Mouse (Mus musculus): ENCODE data around the gene Krt16. TPM values are rescaled to one million over a fixed set of nuclear protein-coding genes. Genes with fewer than 3 reads are reported as not detected.

The Krt16 gene
- polyA plus RNA-seq (2014; fragmentation: Illumina TruSeq; extraction: RNeasy Lipid Tissue Mini Kit (QIAGEN cat#74804)) = not detected

GRCm38 (mm10) chr11:100248852-100249465, at the start of gene Krt16:
Krt16 (minus strand) TSS chr11:100248902.

GRCm38 (mm10) chr11:100269821-100270332, 21.2 kb upstream of the Krt16 start, which contains the start of gene Krt42:
Krt42 (minus strand) TSS chr11:100269871.

GRCm38 (mm10) chr11:100260514-100261234, 12.0 kb upstream of the Krt16 start, which contains the start of gene Krt17:
Krt17 (minus strand) TSS chr11:100261029.

DNA sequence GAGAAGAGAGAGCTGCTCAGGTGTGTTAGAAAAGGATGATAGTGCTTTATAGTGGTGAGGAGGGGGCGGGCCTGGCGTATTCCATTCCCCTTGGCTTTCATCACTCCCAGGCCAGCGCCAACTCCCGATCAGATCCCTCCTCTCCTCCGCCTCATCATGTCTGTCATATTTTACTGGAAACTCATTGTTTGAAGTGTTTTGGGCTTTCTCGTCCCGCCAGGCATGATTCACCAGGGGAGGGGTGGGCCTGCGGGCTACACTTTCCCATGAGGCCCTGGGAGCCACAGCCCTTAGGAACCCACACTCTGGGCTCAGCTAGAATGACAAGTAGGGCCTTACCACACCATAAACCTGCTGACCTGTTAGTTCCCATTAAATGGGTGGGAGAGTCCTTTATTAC, 41.2 kb downstream of the Krt16 start, which contains the start of gene Krt14:
Gene Krt14, minus strand, starts transcription at position 51 of the 400 bp plus-strand sequence.

Other genes with a start within 250 kb of the Krt16 start
- gene Krt33a, start 232.7 kb downstream of the Krt16 start, polyA plus RNA-seq (2014; fragmentation: Illumina TruSeq; extraction: RNeasy Lipid Tissue Mini Kit (QIAGEN cat#74804)) = not detected
- gene Krt33b, start 219.0 kb downstream of the Krt16 start, polyA plus RNA-seq (2014; fragmentation: Illumina TruSeq; extraction: RNeasy Lipid Tissue Mini Kit (QIAGEN cat#74804)) = not detected
- not detected for gene Krt34, start 207.3 kb downstream of the Krt16 start, polyA plus RNA-seq (2014; fragmentation: Illumina TruSeq; extraction: RNeasy Lipid Tissue Mini Kit (QIAGEN cat#74804))
- not detected for gene Krt31, start 198.4 kb downstream of the Krt16 start, polyA plus RNA-seq (2014; fragmentation: Illumina TruSeq; extraction: RNeasy Lipid Tissue Mini Kit (QIAGEN cat#74804))
- not detected for gene Krt32, start 160.7 kb downstream of the Krt16 start, polyA plus RNA-seq (2014; fragmentation: Illumina TruSeq; extraction: RNeasy Lipid Tissue Mini Kit (QIAGEN cat#74804))
- not detected for gene Krt35, start 152.7 kb downstream of the Krt16 start, polyA plus RNA-seq (2014; fragmentation: Illumina TruSeq; extraction: RNeasy Lipid Tissue Mini Kit (QIAGEN cat#74804))
- gene Krt36, start 143.3 kb downstream of the Krt16 start, polyA plus RNA-seq (2014; fragmentation: Illumina TruSeq; extraction: RNeasy Lipid Tissue Mini Kit (QIAGEN cat#74804)) = not detected
- not detected for gene Krt13, start 127.3 kb downstream of the Krt16 start, polyA plus RNA-seq (2014; fragmentation: Illumina TruSeq; extraction: RNeasy Lipid Tissue Mini Kit (QIAGEN cat#74804))
- not detected for gene Krt15, start 113.0 kb downstream of the Krt16 start, polyA plus RNA-seq (2014; fragmentation: Illumina TruSeq; extraction: RNeasy Lipid Tissue Mini Kit (QIAGEN cat#74804))
- 5.7 TPM for gene Krt19, start 100.2 kb downstream of the Krt16 start, polyA plus RNA-seq (2014; fragmentation: Illumina TruSeq; extraction: RNeasy Lipid Tissue Mini Kit (QIAGEN cat#74804))
- not detected for gene Krt9, start 55.7 kb downstream of the Krt16 start, polyA plus RNA-seq (2014; fragmentation: Illumina TruSeq; extraction: RNeasy Lipid Tissue Mini Kit (QIAGEN cat#74804))
- gene Krt14, start 41.4 kb downstream of the Krt16 start, polyA plus RNA-seq (2014; fragmentation: Illumina TruSeq; extraction: RNeasy Lipid Tissue Mini Kit (QIAGEN cat#74804)) = not detected
- gene Krt17, start 12.1 kb upstream of the Krt16 start, polyA plus RNA-seq (2014; fragmentation: Illumina TruSeq; extraction: RNeasy Lipid Tissue Mini Kit (QIAGEN cat#74804)) = not detected
- not detected for gene Krt42, start 21.0 kb upstream of the Krt16 start, polyA plus RNA-seq (2014; fragmentation: Illumina TruSeq; extraction: RNeasy Lipid Tissue Mini Kit (QIAGEN cat#74804))
- 1,574 TPM for gene Eif1, start 71.0 kb upstream of the Krt16 start, polyA plus RNA-seq (2014; fragmentation: Illumina TruSeq; extraction: RNeasy Lipid Tissue Mini Kit (QIAGEN cat#74804))
- gene Gast, start 85.5 kb upstream of the Krt16 start, polyA plus RNA-seq (2014; fragmentation: Illumina TruSeq; extraction: RNeasy Lipid Tissue Mini Kit (QIAGEN cat#74804)) = not detected
- gene Hap1, start 107.2 kb upstream of the Krt16 start, polyA plus RNA-seq (2014; fragmentation: Illumina TruSeq; extraction: RNeasy Lipid Tissue Mini Kit (QIAGEN cat#74804)) = 0.48 TPM
- gene Jup, start 148.9 kb upstream of the Krt16 start, polyA plus RNA-seq (2014; fragmentation: Illumina TruSeq; extraction: RNeasy Lipid Tissue Mini Kit (QIAGEN cat#74804)) = 1.7 TPM
- gene P3h4, start 165.9 kb upstream of the Krt16 start, polyA plus RNA-seq (2014; fragmentation: Illumina TruSeq; extraction: RNeasy Lipid Tissue Mini Kit (QIAGEN cat#74804)) = 5.7 TPM
- gene Fkbp10, start 166.8 kb upstream of the Krt16 start, polyA plus RNA-seq (2014; fragmentation: Illumina TruSeq; extraction: RNeasy Lipid Tissue Mini Kit (QIAGEN cat#74804)) = 6.8 TPM
- 46.1 TPM for gene Nt5c3b, start 192.9 kb upstream of the Krt16 start, polyA plus RNA-seq (2014; fragmentation: Illumina TruSeq; extraction: RNeasy Lipid Tissue Mini Kit (QIAGEN cat#74804))
- gene Klhl10, start 193.0 kb upstream of the Krt16 start, polyA plus RNA-seq (2014; fragmentation: Illumina TruSeq; extraction: RNeasy Lipid Tissue Mini Kit (QIAGEN cat#74804)) = 0.46 TPM
- 43.0 TPM for gene Klhl11, start 223.8 kb upstream of the Krt16 start, polyA plus RNA-seq (2014; fragmentation: Illumina TruSeq; extraction: RNeasy Lipid Tissue Mini Kit (QIAGEN cat#74804))

Measured in ovary, adult 10 weeks (tissue).